Mouse (Mus musculus) lung, embryonic 14.5 days (tissue): ENCODE measurements at regions not wholly inside any gene's neighbourhood (a gene's known extent, or its start where the extent isn't known, plus 50 kb on each side); places are given as distances from the start of the nearest gene placed in this dataset.
A peak's percentile ranks its signal among the peaks of the same experiment; 100 is the strongest.

Experiments
- ATAC-seq: fragments of 200-750 bp; cut with Nextera tagmentation; 2 replicates; pipeline ENCODE4 v1.8.0; 2017; ENCODE audit warnings: mild to moderate bottlenecking, moderate TSS enrichment, moderate library complexity; ENCODE audit not compliant: insufficient read depth
- DNase-seq: peaks from one replicate; pipeline ENCODE4 v3.0.0-alpha.2; 2015
- H3K27ac ChIP-seq: fragments of 300-500 bp; sonication (generic); 2 replicates; pipeline ENCODE4 v1.5.1; 2014; ENCODE audit warnings: low read depth, mild to moderate bottlenecking, moderate library complexity
- H3K27me3 ChIP-seq: fragments of 300-500 bp; sonication (generic); 2 replicates; pipeline ENCODE4 v1.6.1; 2014; ENCODE audit warnings: low read length, control low read depth; ENCODE audit not compliant: insufficient read depth
- H3K36me3 ChIP-seq: fragments of 300-500 bp; sonication (generic); 2 replicates; pipeline ENCODE4 v1.6.1; 2014; ENCODE audit warnings: control low read depth; ENCODE audit not compliant: insufficient read depth
- H3K4me1 ChIP-seq: fragments of 300-500 bp; sonication (generic); 2 replicates; pipeline ENCODE4 v1.6.1; 2014; ENCODE audit warnings: antibody characterized with exemption, control low read depth; ENCODE audit not compliant: insufficient read depth
- H3K4me2 ChIP-seq: fragments of 300-500 bp; sonication (generic); 2 replicates; pipeline ENCODE4 v1.6.1; 2014; ENCODE audit warnings: mild to moderate bottlenecking
- H3K4me3 ChIP-seq: fragments of 300-500 bp; sonication (generic); 2 replicates; pipeline ENCODE4 v1.5.1; 2014; ENCODE audit warnings: low read depth, low read length
- H3K9ac ChIP-seq: fragments of 300-500 bp; sonication (generic); 2 replicates; pipeline ENCODE4 v1.6.1; 2014
- H3K9me3 ChIP-seq: fragments of 300-500 bp; sonication (generic); 2 replicates; pipeline ENCODE4 v1.6.1; 2016; ENCODE audit warnings: low read depth, low read length, control low read depth
- CTCF ChIP-seq: IDR thresholded peaks from 2 replicates; pipeline ENCODE4 v1.5.1; 2016; ENCODE audit warnings: antibody characterized with exemption, low read depth
- WGBS: fragments of 180-500 bp; shearing (Covaris S2); extraction: QIAGEN DNeasy Blood & Tissue Kit; methylation state at CpG from one replicate; pipeline ENCODE4 v1.1.7; 2014; 5-methylcytosine and 5-hydroxymethylcytosine counted together

DNA sequence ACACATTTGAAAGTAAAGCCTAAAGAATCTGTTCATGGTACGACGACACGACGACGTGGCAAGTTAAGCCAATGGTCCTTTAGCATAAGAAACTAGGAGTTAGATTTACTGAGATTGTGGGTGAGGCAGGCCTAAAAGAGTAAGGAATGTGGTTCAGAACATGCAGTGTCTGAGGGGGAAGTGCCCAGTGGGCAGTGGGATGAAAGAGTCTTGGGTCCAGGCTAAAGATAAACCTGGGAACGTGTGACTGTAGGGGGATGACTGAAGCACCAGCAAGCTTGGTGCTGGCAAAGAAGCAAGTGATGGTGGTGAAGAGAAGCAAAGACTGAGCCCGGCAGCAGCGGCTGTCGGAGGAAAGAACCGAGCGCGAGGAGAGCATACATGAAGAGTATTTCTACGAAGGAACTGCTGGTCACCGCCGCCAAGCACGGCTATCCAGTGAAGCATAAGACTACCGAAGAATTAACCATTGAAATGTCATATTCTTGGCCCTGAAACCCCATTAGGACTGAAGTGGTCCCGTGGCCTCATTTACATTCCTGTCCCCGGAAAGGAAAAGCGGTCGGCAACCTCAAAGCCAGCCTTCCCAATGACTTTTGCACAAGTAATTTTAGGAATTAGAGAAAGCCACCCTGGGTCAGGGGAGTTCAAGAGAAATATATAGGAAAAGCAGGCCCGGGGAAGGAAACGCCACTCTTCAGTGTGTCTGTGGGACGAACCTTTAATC lies 76.2 kb upstream of the Armc2 start:
- H3K27me3 ChIP-seq = no peaks in the 10 kb centered on the region
- no peak overlapping the region for H3K4me3 ChIP-seq
- 80% methylated on average over 24 of the region's 24 CpGs for WGBS
- DNase-seq = no peak
- no peak for TF ChIP-seq CTCF
- ATAC-seq = no peak
- H3K9me3 ChIP-seq = no peaks in the 10 kb centered on the region
- no peak overlapping the region for H3K9ac ChIP-seq
- H3K4me1 ChIP-seq = peaks cover 6% of the 10 kb centered on the region; the same call in 1 of the 2 replicates
- no peak overlapping the region for H3K27ac ChIP-seq
- H3K4me2 ChIP-seq = no peak overlapping the region
- no peaks in the 10 kb centered on the region for H3K36me3 ChIP-seq

DNA sequence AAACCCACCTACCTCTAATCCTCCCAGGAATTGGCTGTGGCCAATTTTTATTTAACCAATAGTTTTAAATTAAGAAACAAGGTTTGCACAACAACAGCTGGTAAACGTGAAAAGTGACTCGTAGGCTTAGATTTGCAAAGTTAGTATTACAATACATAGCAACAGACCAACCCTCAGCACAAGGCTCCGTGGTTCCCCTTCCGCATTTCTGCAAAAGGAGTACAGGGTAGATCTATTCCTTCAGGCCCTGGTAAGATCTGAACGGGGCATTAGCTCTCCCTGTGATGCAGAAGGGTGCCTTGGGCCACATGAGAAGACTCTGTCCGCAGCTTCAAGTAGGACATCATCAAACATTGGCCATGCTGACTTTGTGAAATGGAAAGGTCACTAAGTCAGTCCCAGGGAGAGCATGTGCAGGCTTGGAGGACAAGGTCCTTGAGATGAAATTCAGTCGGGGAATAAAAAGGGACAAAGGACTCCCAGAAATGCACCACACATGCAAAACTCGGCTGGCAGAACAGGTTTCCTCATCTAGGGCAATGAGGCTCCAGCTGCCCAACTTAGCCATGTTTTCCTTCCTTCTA lies 75.0 kb upstream of the Armc2 start:
- DNase-seq (no peak), ATAC-seq (no peak)
- Histone ChIP-seq H3K27me3 (no peaks in the 10 kb centered on the region), H3K4me1 (peaks cover 14% of the 10 kb centered on the region), H3K9ac (no peak overlapping the region), H3K27ac (no peak overlapping the region), H3K4me2 (no peak overlapping the region), H3K36me3 (no peaks in the 10 kb centered on the region), H3K9me3 (no peaks in the 10 kb centered on the region), H3K4me3 (no peak overlapping the region)
- no peak for TF ChIP-seq CTCF
- WGBS = 67% methylated on average over 8 of the region's 8 CpGs

DNA sequence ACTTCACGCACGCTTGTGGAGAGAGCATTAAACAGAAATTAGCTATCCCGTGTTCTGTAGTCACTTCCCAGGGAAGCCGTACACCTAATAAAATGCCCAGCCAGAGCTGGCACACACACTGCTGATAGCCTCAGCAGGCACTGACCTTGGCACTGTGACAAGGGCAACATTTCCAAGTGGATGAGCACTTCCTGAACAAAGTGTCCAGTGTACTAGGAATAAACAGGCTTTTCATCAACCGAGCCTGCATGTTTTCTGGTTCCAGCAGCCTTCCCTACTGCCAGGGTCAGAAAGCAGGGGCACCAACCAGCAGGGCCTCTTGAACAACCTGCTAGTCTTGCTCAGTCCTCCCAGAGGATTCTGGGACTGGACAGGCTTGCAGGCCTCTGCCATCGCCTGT lies 74.3 kb upstream of the Armc2 start:
- no peak for ATAC-seq
- TF ChIP-seq CTCF = no peak
- DNase-seq = peak; percentile 33
- Histone ChIP-seq H3K9ac (no peak overlapping the region), H3K4me2 (no peak overlapping the region), H3K9me3 (no peaks in the 10 kb centered on the region), H3K36me3 (no peaks in the 10 kb centered on the region), H3K4me3 (no peak overlapping the region), H3K4me1 (peaks cover 14% of the 10 kb centered on the region), H3K27ac (no peak overlapping the region), H3K27me3 (no peaks in the 10 kb centered on the region)
- 73% methylated on average over 6 of the region's 6 CpGs for WGBS

DNA sequence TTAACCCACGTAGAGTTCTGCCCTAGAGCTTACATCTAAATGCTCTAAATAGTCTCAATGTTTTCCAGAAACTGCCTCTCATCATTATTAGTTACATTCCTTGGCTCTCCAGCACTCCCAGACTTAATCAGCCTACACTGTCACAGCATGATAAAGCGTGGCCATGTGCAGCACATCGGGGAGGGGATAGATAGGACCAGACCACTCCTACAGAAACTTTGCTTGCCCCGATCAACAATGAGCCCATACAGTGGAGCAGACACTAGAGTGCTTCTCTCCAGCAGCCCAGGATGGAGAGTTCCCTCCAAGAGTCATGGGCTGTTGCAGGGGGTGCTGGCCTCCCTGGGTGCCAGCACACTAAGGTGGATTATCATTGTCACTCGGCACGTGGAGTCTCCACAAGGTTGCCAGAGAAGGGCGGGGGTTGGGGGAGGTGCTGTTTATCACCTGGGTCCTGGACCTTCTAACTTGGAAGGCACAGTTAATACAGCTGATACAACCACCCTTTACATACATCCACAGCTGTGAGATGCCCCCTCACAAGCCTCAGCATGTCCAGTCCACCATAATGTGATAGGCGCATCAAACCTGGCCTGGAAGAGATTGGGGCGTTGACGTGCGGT lies 73.4 kb upstream of the Armc2 start:
- ATAC-seq (no peak), DNase-seq (no peak)
- H3K27ac ChIP-seq = no peak overlapping the region
- H3K9me3 ChIP-seq = no peaks in the 10 kb centered on the region
- H3K4me2 ChIP-seq = no peak overlapping the region
- TF ChIP-seq CTCF = no peak
- H3K4me1 ChIP-seq = peaks cover 14% of the 10 kb centered on the region
- no peak overlapping the region for H3K4me3 ChIP-seq
- H3K36me3 ChIP-seq = no peaks in the 10 kb centered on the region
- no peak overlapping the region for H3K9ac ChIP-seq
- H3K27me3 ChIP-seq = no peaks in the 10 kb centered on the region
- 64% methylated on average over 11 of the region's 11 CpGs for WGBS

DNA sequence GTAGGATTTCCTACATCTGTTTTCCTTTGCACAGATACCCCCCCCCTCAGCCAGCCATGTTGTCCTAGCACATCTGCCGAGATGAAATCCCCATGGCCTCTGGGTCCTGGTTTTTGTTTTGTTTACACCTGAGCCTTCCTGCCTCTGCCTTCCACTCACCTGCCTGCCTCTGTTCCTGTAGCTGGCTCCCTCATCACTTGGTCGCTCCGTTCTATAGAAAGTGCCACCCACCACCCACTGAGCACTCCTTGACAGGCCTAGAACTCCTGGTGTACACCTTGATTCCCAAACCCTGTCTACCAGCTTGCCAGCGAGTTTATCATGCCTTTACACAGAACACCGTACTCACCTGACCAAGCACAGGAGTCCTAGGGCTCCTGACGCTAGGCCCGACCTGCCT lies 72.6 kb upstream of the Armc2 start:
- DNase-seq (no peak), ATAC-seq (no peak)
- H3K36me3 ChIP-seq = no peaks in the 10 kb centered on the region
- TF ChIP-seq CTCF = no peak
- no peaks in the 10 kb centered on the region for H3K9me3 ChIP-seq
- no peaks in the 10 kb centered on the region for H3K27me3 ChIP-seq
- H3K4me2 ChIP-seq = no peak overlapping the region
- no peak overlapping the region for H3K4me3 ChIP-seq
- WGBS = 93% methylated on average over 7 of the region's 7 CpGs
- no peak overlapping the region for H3K27ac ChIP-seq
- H3K9ac ChIP-seq = no peak overlapping the region
- H3K4me1 ChIP-seq = peaks cover 14% of the 10 kb centered on the region

DNA sequence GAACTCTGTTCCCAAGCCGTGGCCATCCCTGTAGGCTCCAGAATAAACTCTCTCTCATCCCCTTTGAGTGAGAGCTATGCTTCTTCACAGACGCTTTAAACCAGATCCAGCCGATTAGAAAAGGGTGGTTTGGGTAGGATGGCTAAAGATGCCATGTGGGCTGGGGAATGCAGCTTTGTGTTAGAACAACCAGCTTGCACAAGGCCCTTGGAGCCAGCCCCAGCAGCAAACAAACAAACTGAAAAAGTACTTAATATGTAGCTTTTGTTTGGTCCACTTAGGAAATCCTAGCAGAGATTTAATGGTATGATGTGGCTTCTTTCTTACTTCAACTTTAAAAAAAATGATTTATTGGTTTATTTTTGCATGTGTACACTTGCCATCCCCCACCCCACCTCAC lies 71.9 kb upstream of the Armc2 start:
- no peaks in the 10 kb centered on the region for H3K9me3 ChIP-seq
- H3K4me2 ChIP-seq = no peak overlapping the region
- no peak overlapping the region for H3K9ac ChIP-seq
- DNase-seq (no peak), ATAC-seq (no peak)
- H3K36me3 ChIP-seq = no peaks in the 10 kb centered on the region
- no peak for TF ChIP-seq CTCF
- 31% methylated on average over 3 of the region's 3 CpGs for WGBS
- H3K27me3 ChIP-seq = no peaks in the 10 kb centered on the region
- peaks cover 14% of the 10 kb centered on the region for H3K4me1 ChIP-seq
- H3K4me3 ChIP-seq = no peak overlapping the region
- peak overlapping the region; percentile 74 for H3K27ac ChIP-seq

DNA sequence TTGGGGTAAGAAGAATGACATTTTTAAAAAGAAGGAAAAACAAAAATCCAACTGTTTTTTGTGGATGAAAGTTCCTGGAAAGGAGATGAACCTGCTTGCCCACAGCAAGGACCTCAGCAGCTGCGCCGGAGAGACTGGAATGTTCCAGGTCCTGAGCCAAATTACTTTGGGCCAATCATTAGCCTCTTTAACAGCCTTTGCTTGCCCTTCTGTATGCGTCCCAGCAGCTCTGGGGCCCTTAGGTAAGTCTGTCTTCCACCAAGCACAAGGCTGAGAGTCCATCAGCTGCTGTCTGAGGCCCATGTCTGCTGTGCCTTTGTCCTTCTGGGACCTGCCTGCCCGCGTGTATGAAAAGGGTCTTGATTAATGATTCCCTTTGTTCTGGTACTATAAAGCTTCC lies 71.4 kb upstream of the Armc2 start:
- peak; percentile 25; the same call in 1 of the 2 replicates for ATAC-seq
- H3K36me3 ChIP-seq = no peaks in the 10 kb centered on the region
- no peaks in the 10 kb centered on the region for H3K27me3 ChIP-seq
- 27% methylated on average over 5 of the region's 5 CpGs for WGBS
- H3K4me3 ChIP-seq = no peak overlapping the region
- H3K9me3 ChIP-seq = no peaks in the 10 kb centered on the region
- peak overlapping the region; percentile 74 for H3K27ac ChIP-seq
- no peak for TF ChIP-seq CTCF
- peaks cover 14% of the 10 kb centered on the region for H3K4me1 ChIP-seq
- no peak overlapping the region for H3K4me2 ChIP-seq
- DNase-seq = peak; percentile 40
- no peak overlapping the region for H3K9ac ChIP-seq
